Mouse (Mus musculus) Patski (cell line): ENCODE measurements around the gene Olfr1217. TPM values are rescaled to one million over a fixed set of nuclear protein-coding genes. Genes with fewer than 3 reads are reported as not detected.
"Not testable (repeated sequence)": the region's sequence is repeated elsewhere in the genome, so short reads cannot be mapped to it uniquely, and the experiment has no call there.

Source experiments
- ATAC-seq: fragments of 100-300 bp; one replicate; pipeline ENCODE4 v1.8.0; 2021
- CTCF ChIA-PET: fragments of 350-600 bp; sonication (Branson Sonifier 250); formaldehyde crosslinking; loops from one replicate; lab custom pipeline; 2022; ENCODE audit warnings: inconsistent platforms; lab: Charles Lee
- POLR2A ChIA-PET: fragments of 350-600 bp; sonication (Branson Sonifier 250); formaldehyde crosslinking; loops from one replicate; lab custom pipeline; 2022; ENCODE audit warnings: antibody characterized with exemption, inconsistent platforms; lab: Charles Lee
- DNase-seq: peaks from one replicate; pipeline ENCODE4 v3.0.0-alpha.2; 2011; ENCODE audit warnings: low read depth, low spot score
- H3K27me3 ChIP-seq: fragments of 371-371 bp; one replicate; pipeline ENCODE4 v1.5.1; 2021
- CTCF ChIP-seq: fragments of 100-300 bp; IDR thresholded peaks from one replicate; pipeline ENCODE4 v1.5.1; 2021
- in situ Hi-C: fragments of 300-500 bp; cut with MboI; formaldehyde crosslinking; loops from 3 replicates; pipeline ENCODE4 v1.11.1; 2018; ENCODE audit warnings: low pct_unique_long_range_greater_than_20kb, mixed read lengths
- polyA plus RNA-seq: library from polyadenylated mRNA; unstranded; gene quantifications from one replicate; pipeline ENCODE4 v1.2.3, GENCODE M21; 2021

Gene Olfr1217
- not detected for polyA plus RNA-seq

DNA sequence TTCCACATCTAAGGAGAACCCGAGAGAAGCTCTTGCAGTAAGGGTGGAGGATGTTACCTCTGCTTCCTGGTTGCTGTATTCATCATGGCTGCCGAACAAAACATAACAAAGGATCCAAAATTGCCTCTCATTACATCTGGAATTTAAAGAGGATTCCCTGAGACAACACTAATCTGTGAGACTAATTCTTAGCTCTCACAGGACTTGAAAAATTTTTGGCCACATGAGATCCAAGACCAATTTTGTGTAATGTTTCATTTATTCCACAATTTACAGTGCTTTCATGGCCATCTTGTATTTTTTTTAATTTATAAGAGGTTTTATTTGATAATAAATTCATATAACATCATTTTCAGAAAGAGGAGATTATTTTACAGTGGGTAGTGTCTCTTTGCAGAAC is at the start of gene Olfr1217:
Gene Olfr1217, minus strand, starts transcription at position 101 of the 400 bp plus-strand sequence.
- TF ChIP-seq CTCF = no peak
- CTCF ChIA-PET = no interaction called here
- H3K27me3 ChIP-seq = no peaks in the 10 kb centered on the region
- DNase-seq (no peak), ATAC-seq (no peak)
- POLR2A ChIA-PET = no interaction called here
- in situ Hi-C loops = no loop called here

DNA sequence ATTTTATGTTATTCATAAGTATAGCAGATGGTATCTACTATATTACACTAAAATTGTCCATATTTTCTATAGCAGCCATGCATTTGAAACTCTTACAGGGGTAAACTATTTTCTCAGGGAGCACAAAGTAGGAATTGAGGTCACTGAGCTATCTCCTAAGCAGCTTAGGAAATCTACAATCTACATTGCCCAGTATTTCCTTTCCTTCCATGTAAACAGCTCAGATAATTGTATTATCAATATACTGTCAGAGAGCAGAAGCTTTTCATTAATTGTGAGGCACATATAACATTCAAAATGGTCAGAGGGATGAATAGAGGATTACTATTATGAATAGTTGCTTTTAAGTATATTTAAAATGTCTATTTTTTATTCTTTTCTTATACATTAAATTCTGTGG is 49.6 kb upstream of the Olfr1217 start:
- DNase-seq (no peak), ATAC-seq (no peak)
- no peak for TF ChIP-seq CTCF
- no peaks in the 10 kb centered on the region for H3K27me3 ChIP-seq
- ChIA-PET POLR2A (no interaction called here), CTCF (no interaction called here)
- in situ Hi-C loops = no loop called here

DNA sequence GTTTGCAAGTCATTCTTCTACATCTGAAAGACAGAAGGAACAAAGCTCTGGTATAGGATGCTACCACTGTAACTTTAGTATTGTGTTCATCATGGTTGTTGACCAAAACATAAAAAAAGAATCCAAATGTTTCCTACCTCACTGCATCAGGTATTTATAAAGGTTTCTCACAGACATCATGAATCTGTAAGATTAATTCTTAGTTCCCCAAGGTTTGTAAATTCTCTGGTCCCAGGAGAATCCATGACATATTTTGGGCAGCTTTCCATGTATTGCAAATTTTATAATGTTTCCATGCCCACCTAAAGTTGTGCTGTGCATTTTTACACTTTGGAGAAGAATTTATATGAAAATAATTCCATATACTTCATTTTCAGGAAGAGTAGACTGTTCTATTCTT is 29.2 kb upstream of the Olfr1217 start, which contains the start of gene Olfr1218:
Gene Olfr1218, minus strand, starts transcription at position 101 of the 400 bp plus-strand sequence.
- POLR2A ChIA-PET = no interaction called here
- in situ Hi-C loops = no loop called here
- TF ChIP-seq CTCF = no peak
- H3K27me3 ChIP-seq = no peaks in the 10 kb centered on the region
- DNase-seq (no peak), ATAC-seq (no peak)
- CTCF ChIA-PET = no interaction called here

DNA sequence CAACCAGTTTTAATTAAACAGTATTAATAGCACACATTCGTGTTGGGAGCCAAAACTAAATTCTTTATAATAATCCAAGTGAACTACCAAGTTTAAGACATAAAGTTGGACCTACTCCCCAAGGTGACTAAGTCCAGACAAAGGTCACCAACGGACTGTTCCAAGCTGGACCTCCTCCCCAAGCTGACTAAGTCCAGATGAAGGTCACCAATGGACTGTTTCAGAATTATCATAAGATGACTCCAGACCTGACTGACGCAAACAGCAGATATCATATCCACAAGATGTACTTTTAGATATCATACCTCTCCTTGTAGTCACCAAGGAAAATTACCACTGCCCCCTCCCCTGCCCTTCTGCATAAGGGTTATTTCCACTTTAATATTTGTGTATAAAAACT is 10.4 kb downstream of the Olfr1217 start:
- in situ Hi-C loops, CTCF ChIA-PET, ATAC-seq, H3K27me3 ChIP-seq, POLR2A ChIA-PET, DNase-seq: not testable (repeated sequence)

DNA sequence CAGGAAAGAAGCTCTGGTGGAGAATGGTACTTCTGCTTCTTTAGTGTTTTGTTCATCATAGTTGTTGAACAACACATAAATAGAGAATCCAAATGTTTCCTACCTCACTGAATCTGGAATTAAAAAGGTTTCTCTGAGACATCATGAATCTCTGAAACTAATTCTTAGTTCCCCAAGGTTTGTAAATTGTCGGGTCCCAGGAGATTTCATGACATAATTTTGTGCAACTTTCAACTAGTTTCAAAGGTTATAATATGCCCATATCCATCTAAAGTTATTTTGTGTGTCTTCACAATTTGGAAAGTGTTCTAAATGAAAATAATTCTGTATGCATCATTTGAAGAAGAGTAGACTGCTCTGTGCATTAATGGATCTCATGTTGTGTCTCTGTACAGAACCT is 13.6 kb downstream of the Olfr1217 start, which contains the start of gene Olfr1216:
Gene Olfr1216, minus strand, starts transcription at position 101 of the 400 bp plus-strand sequence.
- H3K27me3 ChIP-seq = no peaks in the 10 kb centered on the region
- no peak for TF ChIP-seq CTCF
- DNase-seq = no peak
- in situ Hi-C loops = no loop called here
- CTCF ChIA-PET = no interaction called here
- POLR2A ChIA-PET = no interaction called here
- ATAC-seq = no peak

DNA sequence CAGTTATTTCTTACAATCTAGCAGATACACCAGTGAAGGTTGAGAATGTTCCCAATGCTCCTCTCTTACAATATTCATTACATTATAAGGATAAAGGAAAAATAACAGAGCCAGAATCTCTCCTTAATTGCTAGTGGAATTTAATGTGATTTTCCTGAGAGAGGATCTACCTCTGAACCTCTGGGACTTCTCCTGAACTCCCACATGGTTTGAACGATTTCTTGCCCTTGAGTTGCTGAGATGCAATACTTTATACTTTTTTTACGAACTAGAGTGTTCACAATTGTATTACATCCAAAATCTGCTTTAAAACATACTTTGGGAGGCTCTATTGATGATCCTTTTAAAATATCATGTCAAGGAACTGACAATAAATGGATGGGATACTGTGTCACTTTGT is 25.0 kb downstream of the Olfr1217 start, which contains the start of gene Olfr1215:
Gene Olfr1215, minus strand, starts transcription at position 101 of the 400 bp plus-strand sequence.
- ChIA-PET POLR2A (no interaction called here), CTCF (no interaction called here)
- DNase-seq (no peak), ATAC-seq (no peak)
- no peaks in the 10 kb centered on the region for H3K27me3 ChIP-seq
- in situ Hi-C loops = no loop called here
- no peak for TF ChIP-seq CTCF

DNA sequence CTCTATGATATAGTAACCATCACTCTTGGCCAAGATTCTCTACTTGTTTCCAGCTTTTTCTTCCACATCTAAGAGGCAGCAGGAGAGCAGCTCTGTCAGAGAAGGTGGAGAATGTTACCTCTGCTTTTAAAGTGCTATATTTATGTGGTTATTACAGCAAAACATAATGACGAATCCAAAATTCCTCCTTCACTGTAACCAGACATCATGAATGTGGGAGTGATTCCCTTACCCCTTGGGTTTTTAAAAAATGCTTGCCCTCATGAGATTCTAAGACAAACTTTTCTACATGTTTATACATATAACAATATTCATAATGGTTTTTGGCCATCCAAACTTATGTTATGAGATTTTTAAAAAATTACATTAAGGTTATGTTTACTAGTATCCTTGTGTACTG is 39.3 kb downstream of the Olfr1217 start, which contains the start of gene Olfr1214:
Gene Olfr1214, minus strand, starts transcription at position 101 of the 400 bp plus-strand sequence.
- POLR2A ChIA-PET = no interaction called here
- TF ChIP-seq CTCF = no peak
- ATAC-seq (no peak), DNase-seq (no peak)
- in situ Hi-C loops = no loop called here
- CTCF ChIA-PET = no interaction called here
- no peaks in the 10 kb centered on the region for H3K27me3 ChIP-seq

DNA sequence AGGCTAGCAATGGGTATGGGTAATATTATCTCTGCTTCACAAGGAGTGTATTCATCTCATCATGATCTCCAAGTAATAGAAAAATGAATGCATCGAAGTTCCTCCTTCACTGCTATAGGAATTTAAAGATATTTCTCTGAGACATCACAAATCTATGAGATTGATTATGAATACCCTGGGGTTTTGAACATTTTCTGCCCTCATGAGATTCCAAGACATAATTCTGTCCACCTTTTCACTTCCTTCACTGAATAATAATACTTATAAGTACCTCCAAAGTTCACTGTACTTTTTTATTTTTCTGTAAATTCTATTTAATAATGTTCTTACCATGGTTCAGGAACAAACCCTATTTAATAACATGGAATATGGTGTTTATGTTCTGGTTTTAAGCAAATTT is 51.7 kb downstream of the Olfr1217 start, which contains the start of gene Gm13762:
Gene Gm13762, minus strand, starts transcription at position 101 of the 400 bp plus-strand sequence.
- DNase-seq = no peak
- no peak for TF ChIP-seq CTCF
- ChIA-PET POLR2A (no interaction called here), CTCF (no interaction called here)
- in situ Hi-C loops = no loop called here
- no peaks in the 10 kb centered on the region for H3K27me3 ChIP-seq
- ATAC-seq = no peak

Other genes starting within 250 kb of the Olfr1217 start
- gene Olfr1201, start 239.0 kb downstream of the Olfr1217 start, polyA plus RNA-seq = not detected
- gene Olfr1202, start 217.6 kb downstream of the Olfr1217 start, polyA plus RNA-seq = not detected
- gene Olfr1205, start 202.3 kb downstream of the Olfr1217 start, polyA plus RNA-seq = not detected
- not detected for gene Olfr1204, start 182.8 kb downstream of the Olfr1217 start, polyA plus RNA-seq
- gene Olfr1206, start 168.8 kb downstream of the Olfr1217 start, polyA plus RNA-seq = not detected
- not detected for gene Olfr1208, start 129.8 kb downstream of the Olfr1217 start, polyA plus RNA-seq
- not detected for gene Olfr1209, start 116.9 kb downstream of the Olfr1217 start, polyA plus RNA-seq
- gene Olfr1211, start 94.0 kb downstream of the Olfr1217 start, polyA plus RNA-seq = not detected
- gene Olfr1212, start 78.1 kb downstream of the Olfr1217 start, polyA plus RNA-seq = not detected
- not detected for gene Gm13762, start 51.8 kb downstream of the Olfr1217 start, polyA plus RNA-seq
- not detected for gene Olfr1214, start 39.4 kb downstream of the Olfr1217 start, polyA plus RNA-seq
- not detected for gene Olfr1215, start 25.1 kb downstream of the Olfr1217 start, polyA plus RNA-seq
- gene Olfr1216, start 13.7 kb downstream of the Olfr1217 start, polyA plus RNA-seq = not detected
- gene Olfr1218, start 29.1 kb upstream of the Olfr1217 start, polyA plus RNA-seq = not detected
- gene Olfr1219, start 51.4 kb upstream of the Olfr1217 start, polyA plus RNA-seq = not detected
- not detected for gene Olfr1220, start 74.8 kb upstream of the Olfr1217 start, polyA plus RNA-seq
- not detected for gene Olfr1221, start 85.2 kb upstream of the Olfr1217 start, polyA plus RNA-seq
- gene Olfr1222, start 101.0 kb upstream of the Olfr1217 start, polyA plus RNA-seq = not detected
- gene Olfr1223, start 119.5 kb upstream of the Olfr1217 start, polyA plus RNA-seq = not detected
- not detected for gene Olfr1224-ps1, start 132.0 kb upstream of the Olfr1217 start, polyA plus RNA-seq
- not detected for gene Olfr1225, start 142.6 kb upstream of the Olfr1217 start, polyA plus RNA-seq
- not detected for gene Olfr1226, start 168.0 kb upstream of the Olfr1217 start, polyA plus RNA-seq
- not detected for gene Olfr1228, start 222.0 kb upstream of the Olfr1217 start, polyA plus RNA-seq